Mouse (Mus musculus) MEL (cell line): ENCODE data around the gene Cbarp. TPM values are rescaled to one million over a fixed set of nuclear protein-coding genes. Genes with fewer than 3 reads are reported as not detected.
"Not testable (repeated sequence)": the region's sequence is repeated elsewhere in the genome, so short reads cannot be mapped to it uniquely, and the experiment has no call there.

ENCODE experiments used
- DNase-seq: peaks from one replicate; pipeline ENCODE4 v3.0.0; 2011; ENCODE audit warnings: low read depth, low spot score
- H3K27ac ChIP-seq: 2 replicates; pipeline ENCODE4 v1.5.1; 2012; ENCODE audit warnings: low read depth, mild to moderate bottlenecking, control low read depth, low read length, moderate library complexity; ENCODE audit not compliant: control insufficient read depth
- H3K27me3 ChIP-seq, 2 experiments: fragments of 150-350 bp in 1 of 2; sonication (generic) in 1 of 2; 2 replicates each; pipeline ENCODE4 v1.6.1; 2012; ENCODE audit warnings: low read length in 2 of 2, mild to moderate bottlenecking in 2 of 2, improper control_type of control experiment in 1 of 2, moderate library complexity in 1 of 2; ENCODE audit not compliant: insufficient read depth in 2 of 2, control insufficient read depth in 1 of 2
- H3K36me3 ChIP-seq, 2 experiments: 2 replicates each; pipeline ENCODE4 v1.6.1; 2012 to 2014; ENCODE audit warnings: low read length in 2 of 2, improper control_type of control experiment in 1 of 2, inconsistent platforms in 1 of 2, mild to moderate bottlenecking in 1 of 2; ENCODE audit not compliant: insufficient read depth in 2 of 2, control insufficient read depth in 1 of 2
- H3K4me1 ChIP-seq, 2 experiments: fragments of 150-350 bp in 1 of 2; sonication (generic) in 1 of 2; 2 replicates each; pipeline ENCODE4 v1.6.1; 2012; ENCODE audit warnings: low read length in 2 of 2, improper control_type of control experiment in 1 of 2, mild to moderate bottlenecking in 1 of 2; ENCODE audit not compliant: insufficient read depth in 2 of 2, control insufficient read depth in 1 of 2
- H3K4me3 ChIP-seq, 2 experiments: fragments of 150-350 bp in 1 of 2; sonication (generic) in 1 of 2; 2 replicates each; pipeline ENCODE4 v1.5.1; 2012; ENCODE audit warnings: low read depth in 2 of 2, low read length in 2 of 2, mild to moderate bottlenecking in 2 of 2, moderate library complexity in 2 of 2, control low read depth in 1 of 2, improper control_type of control experiment in 1 of 2; ENCODE audit not compliant: control insufficient read depth in 1 of 2, insufficient read depth in 1 of 2
- H3K79me2 ChIP-seq: 2 replicates; pipeline ENCODE4 v1.6.1; 2012; ENCODE audit warnings: mild to moderate bottlenecking, low read length, moderate library complexity; ENCODE audit not compliant: control insufficient read depth, poor library complexity, insufficient read depth
- H3K9ac ChIP-seq: 2 replicates; pipeline ENCODE4 v1.6.1; 2012; ENCODE audit warnings: low read depth, mild to moderate bottlenecking, control low read depth, low read length, moderate library complexity; ENCODE audit not compliant: control insufficient read depth, poor library complexity, severe bottlenecking
- H3K9me3 ChIP-seq: fragments of 150-350 bp; sonication (generic); replicated peaks from 2 replicates; pipeline ENCODE4 v1.6.1; 2012; ENCODE audit warnings: mild to moderate bottlenecking, low read length, improper control_type of control experiment, moderate library complexity; ENCODE audit not compliant: insufficient read depth
- E2F4 ChIP-seq: IDR thresholded peaks from 2 replicates; pipeline ENCODE4 v1.6.1; 2011; ENCODE audit warnings: low read depth, low read length, improper control_type of control experiment, borderline replicate concordance
- ELF1 ChIP-seq: IDR thresholded peaks from 2 replicates; pipeline ENCODE4 v1.6.1; 2014; ENCODE audit warnings: low read depth, mild to moderate bottlenecking, inconsistent platforms, low read length, improper control_type of control experiment, moderate library complexity
- ETS1 ChIP-seq: IDR thresholded peaks from 2 replicates; pipeline ENCODE4 v1.6.1; 2012; ENCODE audit warnings: low read depth, mild to moderate bottlenecking, inconsistent platforms, low read length, improper control_type of control experiment, moderate library complexity
- MAX ChIP-seq: IDR thresholded peaks from 2 replicates; pipeline ENCODE4 v1.6.1; 2011; ENCODE audit warnings: low read length, improper control_type of control experiment
- MAZ ChIP-seq: IDR thresholded peaks from 2 replicates; pipeline ENCODE4 v1.6.1; 2012; ENCODE audit warnings: low read depth, mild to moderate bottlenecking, inconsistent platforms, low read length, improper control_type of control experiment
- MXI1 ChIP-seq: IDR thresholded peaks from 2 replicates; pipeline ENCODE4 v1.6.1; 2011; ENCODE audit warnings: mild to moderate bottlenecking, low read depth, low read length, improper control_type of control experiment
- MYC ChIP-seq: IDR thresholded peaks from 2 replicates; pipeline ENCODE4 v1.6.1; 2011; ENCODE audit warnings: low read depth, mild to moderate bottlenecking, low read length, improper control_type of control experiment, moderate library complexity
- NRF1 ChIP-seq: IDR thresholded peaks from 2 replicates; pipeline ENCODE4 v1.6.1; 2014; ENCODE audit warnings: low read depth, mild to moderate bottlenecking, inconsistent platforms, low read length, improper control_type of control experiment, moderate library complexity; ENCODE audit not compliant: poor library complexity, insufficient read depth, severe bottlenecking
- POLR2A ChIP-seq, 2 experiments: IDR thresholded peaks; 2 replicates each; pipeline ENCODE4 v1.6.1; 2011 to 2012; ENCODE audit warnings: low read length in 2 of 2, mild to moderate bottlenecking in 2 of 2, control low read depth in 1 of 2, improper control_type of control experiment in 1 of 2, low read depth in 1 of 2, moderate library complexity in 1 of 2; ENCODE audit not compliant: control insufficient read depth in 1 of 2, insufficient read depth in 1 of 2, poor library complexity in 1 of 2
- TAL1 ChIP-seq: IDR thresholded peaks from 2 replicates; pipeline ENCODE4 v1.6.1; 2012; ENCODE audit warnings: mild to moderate bottlenecking, inconsistent platforms, low read length, moderate library complexity, mixed read lengths
- TBP ChIP-seq: IDR thresholded peaks from 2 replicates; pipeline ENCODE4 v1.8.0; 2011; ENCODE audit warnings: low read depth, low read length, improper control_type of control experiment
- USF1 ChIP-seq: IDR thresholded peaks from 2 replicates; pipeline ENCODE4 v1.6.1; 2014; ENCODE audit warnings: low read depth, mild to moderate bottlenecking, inconsistent platforms, low read length, improper control_type of control experiment, moderate library complexity
- ZNF384 ChIP-seq: IDR thresholded peaks from 2 replicates; pipeline ENCODE4 v1.6.1; 2012; ENCODE audit warnings: low read depth, mild to moderate bottlenecking, inconsistent platforms, low read length, improper control_type of control experiment
- polyA plus RNA-seq, 2 experiments: library from polyadenylated mRNA; stranded (reverse) in 1 of 2; unstranded in 1 of 2; fragments of >175 nt in 1 of 2; fragments of >200 nt in 1 of 2; gene quantifications; 2 replicates each; pipeline versions ENCODE4 v1.2.1 to v1.2.4; 2012; ENCODE audit warnings: low replicate concordance in 2 of 2, low read depth in 1 of 2; ENCODE audit not compliant: insufficient read length in 2 of 2, insufficient read depth in 1 of 2, missing spikeins in 1 of 2
- total RNA-seq: library from RNA; depleted of rRNA; stranded (reverse); fragments of 300-350 nt; gene quantifications from 2 replicates; pipeline ENCODE4 v1.2.3, GENCODE M21; 2012

Gene Cbarp
- total and polyA plus RNA-seq, 3 experiments, result 6.8 to 19.3 TPM; not detected in 1

GRCm38 (mm10) chr10:80166136-80166535 is 25.5 kb upstream of the Cbarp start:
- not testable (repeated sequence) for H3K79me2 ChIP-seq, H3K27me3 ChIP-seq, H3K9me3 ChIP-seq, DNase-seq
- peak; percentile 44; the same call in 1 of the 2 replicates for TF ChIP-seq ZNF384
- TF ChIP-seq MYC, result 0 out of 2 replicates have a peak, but pooled peaks have one; percentile 14
- H3K4me1 ChIP-seq, result peaks cover 4 to 28% of the 10 kb centered on the region in 2 experiments
- peak overlapping the region; percentile 52 to 57 for H3K4me3 ChIP-seq
- H3K9ac ChIP-seq, result peak overlapping the region; percentile 44
- H3K36me3 ChIP-seq, result peaks cover 0 to 12% of the 10 kb centered on the region in 2 experiments; a peak in 2 of 4 replicates
- H3K27ac ChIP-seq, result peak overlapping the region; percentile 72

DNA sequence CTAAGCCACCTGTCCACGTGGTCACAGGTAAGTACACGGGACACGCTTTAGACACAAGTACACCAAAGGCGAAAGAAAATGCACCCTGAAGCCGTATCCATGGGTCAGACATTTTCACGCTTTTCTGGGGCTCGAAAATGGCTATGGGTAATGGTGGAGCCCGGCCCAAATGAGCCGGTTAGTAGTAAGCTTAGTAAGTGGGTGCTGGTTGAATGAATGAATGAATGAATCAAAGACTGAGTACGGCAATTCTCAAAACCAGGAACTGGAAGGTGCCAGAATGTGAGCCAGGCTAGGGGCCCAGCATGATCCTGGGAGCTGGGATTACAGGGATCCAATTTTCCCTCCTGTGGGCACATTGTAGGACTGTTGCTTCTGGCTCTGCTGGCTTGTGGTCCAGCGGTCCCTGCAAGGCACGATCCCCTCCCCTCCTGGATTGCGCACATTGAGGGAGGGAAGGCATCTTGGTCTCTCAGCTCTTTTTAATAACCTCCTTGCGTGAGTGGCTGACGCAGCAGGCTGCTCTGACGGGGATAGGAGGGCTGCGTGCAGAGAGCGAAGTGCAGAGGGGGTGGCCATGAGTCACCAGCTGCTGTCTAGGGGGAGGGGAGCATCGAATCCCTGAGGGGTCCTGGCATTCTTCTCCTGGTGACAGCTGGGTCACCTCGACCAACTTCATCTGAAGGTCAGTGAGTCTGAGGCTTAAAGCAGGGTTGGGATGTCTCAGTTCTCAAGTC is 24.9 kb upstream of the Cbarp start, which contains the start of gene Cirbp:
Gene Cirbp, plus strand, starts transcription at position 594 of the 737 bp plus-strand sequence.
- TF ChIP-seq ELF1 (no peak), MAZ (peak; percentile 80; the same call in 1 of the 2 replicates), TAL1 (no peak), TBP (peak; percentile 79), E2F4 (no peak), NRF1 (peak; percentile 19; the same call in 1 of the 2 replicates), POLR2A (IDR thresholded peaks at IDR 0.05; ENCODE audit: control insufficient read depth in 1 of 2, insufficient read depth in 1 of 2, low read depth in 1 of 2, low read length in 2 of 2, poor library complexity in 1 of 2) (peak; percentile 4 to 64; a peak in 2 of 4 replicates), MAX (peak; percentile 37), ETS1 (peak; percentile 51; the same call in 1 of the 2 replicates), USF1 (peak; percentile 45; the same call in 1 of the 2 replicates), MXI1 (peak; percentile 13; the same call in 1 of the 2 replicates)
- TF ChIP-seq, all 39 proteins: peak for 8
- Histone ChIP-seq H3K4me1 (peaks cover 4 to 29% of the 10 kb centered on the region in 2 experiments), H3K9ac (peak within 1 kb of the TSS; percentile 66)

More for the DNA sequence above, 24.9 kb upstream of the Cbarp start, which contains the start of gene Cirbp:
- H3K79me2 ChIP-seq, result peaks cover 8% of the 10 kb centered on the region; the same call in 1 of the 2 replicates
- H3K9me3 ChIP-seq, result no peaks in the 10 kb centered on the region
- H3K36me3 ChIP-seq, result peaks cover 0 to 12% of the 10 kb centered on the region in 2 experiments; a peak in 2 of 4 replicates
- H3K4me3 ChIP-seq, result peak within 1 kb of the TSS; percentile 52 to 58
- DNase-seq, result peak; percentile 92
- H3K27me3 ChIP-seq, result no peaks in the 10 kb centered on the region
- peak within 1 kb of the TSS; percentile 79 for H3K27ac ChIP-seq
